Mouse (Mus musculus) forebrain, embryonic 14.5 days (tissue): ENCODE results near the gene Dapl1. TPM values are rescaled to one million over a fixed set of nuclear protein-coding genes. Genes with fewer than 3 reads are reported as not detected.

Experiments
- ATAC-seq: fragments of 200-750 bp; cut with Nextera tagmentation; 2 replicates; pipeline ENCODE4 v1.8.0; 2017; ENCODE audit warnings: mild to moderate bottlenecking, moderate library complexity
- DNase-seq: peaks from one replicate; pipeline ENCODE4 v3.0.0-alpha.2; 2015; ENCODE audit warnings: low spot score
- H3K27ac ChIP-seq: fragments of 300-500 bp; sonication (generic); 2 replicates; pipeline ENCODE4 v1.5.1; 2014; ENCODE audit warnings: low read depth, mild to moderate bottlenecking, control low read depth, low read length, moderate library complexity
- H3K27me3 ChIP-seq: fragments of 300-500 bp; sonication (generic); replicated peaks from 2 replicates; pipeline ENCODE4 v1.6.1; 2014; ENCODE audit warnings: low read length, control low read depth, mixed read lengths; ENCODE audit not compliant: control insufficient read depth, insufficient read depth
- H3K36me3 ChIP-seq: fragments of 300-500 bp; sonication (generic); 2 replicates; pipeline ENCODE4 v1.6.1; 2014; ENCODE audit warnings: low read length, control low read depth; ENCODE audit not compliant: control insufficient read depth, insufficient read depth
- H3K4me1 ChIP-seq: fragments of 300-500 bp; sonication (generic); 2 replicates; pipeline ENCODE4 v1.6.1; 2014; ENCODE audit warnings: antibody characterized with exemption, low read length, control low read depth; ENCODE audit not compliant: control insufficient read depth, insufficient read depth
- H3K4me2 ChIP-seq: fragments of 300-500 bp; sonication (generic); 2 replicates; pipeline ENCODE4 v1.6.1; 2014; ENCODE audit warnings: mild to moderate bottlenecking, control low read depth, low read length
- H3K4me3 ChIP-seq: fragments of 300-500 bp; sonication (generic); 2 replicates; pipeline ENCODE4 v1.5.1; 2014; ENCODE audit warnings: low read depth, low read length, control low read depth
- H3K9ac ChIP-seq: fragments of 300-500 bp; sonication (generic); 2 replicates; pipeline ENCODE4 v1.6.1; 2014; ENCODE audit warnings: mild to moderate bottlenecking, low read length, control low read depth, moderate library complexity
- H3K9me3 ChIP-seq: fragments of 300-500 bp; sonication (generic); replicated peaks from 2 replicates; pipeline ENCODE4 v1.6.1; 2016; ENCODE audit warnings: low read length, control low read depth, mixed read lengths; ENCODE audit not compliant: control insufficient read depth
- WGBS: fragments of 180-500 bp; shearing (Covaris S2); extraction: QIAGEN DNeasy Blood & Tissue Kit; methylation state at CpG from one replicate; pipeline ENCODE4 v1.1.7; 2014; 5-methylcytosine and 5-hydroxymethylcytosine counted together
- polyA plus RNA-seq: library from polyadenylated mRNA; unstranded; fragments of >200 nt; fragmentation: Nextera tagmentation; extraction: Ambion mirVana; gene quantifications from 2 replicates; pipeline ENCODE4 v1.2.1, GENCODE M21; 2014

Gene Dapl1
- polyA plus RNA-seq, 1 experiment from 2014 or later = 0.66 TPM

- WGBS = 15% methylated on average over 19 of the region's 19 CpGs
These were observed 37.7 kb downstream of the Dapl1 start for GRCm38 (mm10) chr2:59522079-59522684.

GRCm38 (mm10) chr2:59523526-59523925 lies 39.1 kb downstream of the Dapl1 start:
- Histone ChIP-seq H3K9me3 (no peaks in the 10 kb centered on the region), H3K36me3 (no peaks in the 10 kb centered on the region), H3K27ac (no peak overlapping the region), H3K4me2 (no peak overlapping the region), H3K27me3 (no peaks in the 10 kb centered on the region), H3K4me1 (peaks cover 4% of the 10 kb centered on the region; the same call in 1 of the 2 replicates), H3K4me3 (no peak overlapping the region), H3K9ac (no peak overlapping the region)
- ATAC-seq = no peak
- 87% methylated on average over 3 of the region's 3 CpGs for WGBS
- no peak for DNase-seq

More at GRCm38 (mm10) chr2:59522079-59522684, 37.7 kb downstream of the Dapl1 start:
- Histone ChIP-seq H3K9ac (peak overlapping the region; percentile 53), H3K27me3 (no peaks in the 10 kb centered on the region), H3K27ac (0 out of 2 replicates have a peak overlapping the region, but pooled peaks have one; percentile 11), H3K9me3 (no peaks in the 10 kb centered on the region), H3K4me3 (peak overlapping the region; percentile 20; the same call in 1 of the 2 replicates), H3K4me2 (peak overlapping the region; percentile 51), H3K4me1 (peaks cover 4% of the 10 kb centered on the region; the same call in 1 of the 2 replicates), H3K36me3 (no peaks in the 10 kb centered on the region)
- DNase-seq (peak; percentile 94), ATAC-seq (peak; percentile 89)

- DNase-seq (no peak), ATAC-seq (no peak)
- Histone ChIP-seq H3K4me1 (peaks cover 11% of the 10 kb centered on the region; the same call in 1 of the 2 replicates), H3K9me3 (no peaks in the 10 kb centered on the region), H3K4me3 (no peak overlapping the region), H3K36me3 (no peaks in the 10 kb centered on the region), H3K27me3 (no peaks in the 10 kb centered on the region), H3K27ac (no peak overlapping the region), H3K9ac (no peak overlapping the region), H3K4me2 (no peak overlapping the region)
- 84% methylated on average over 9 of the region's 9 CpGs for WGBS
These were observed 42.4 kb downstream of the Dapl1 start for GRCm38 (mm10) chr2:59526893-59527292.

- Histone ChIP-seq H3K36me3 (no peaks in the 10 kb centered on the region), H3K9me3 (no peaks in the 10 kb centered on the region), H3K4me2 (no peak overlapping the region), H3K4me3 (no peak overlapping the region), H3K27me3 (no peaks in the 10 kb centered on the region), H3K4me1 (peaks cover 7% of the 10 kb centered on the region; the same call in 1 of the 2 replicates), H3K27ac (no peak overlapping the region), H3K9ac (no peak overlapping the region)
- WGBS = 31% methylated on average over 17 of the region's 17 CpGs
- DNase-seq (peak; percentile 34), ATAC-seq (0 out of 2 replicates have a peak, but pooled peaks have one; percentile 37)
These were observed 45.2 kb downstream of the Dapl1 start for GRCm38 (mm10) chr2:59529574-59530080.

DNA sequence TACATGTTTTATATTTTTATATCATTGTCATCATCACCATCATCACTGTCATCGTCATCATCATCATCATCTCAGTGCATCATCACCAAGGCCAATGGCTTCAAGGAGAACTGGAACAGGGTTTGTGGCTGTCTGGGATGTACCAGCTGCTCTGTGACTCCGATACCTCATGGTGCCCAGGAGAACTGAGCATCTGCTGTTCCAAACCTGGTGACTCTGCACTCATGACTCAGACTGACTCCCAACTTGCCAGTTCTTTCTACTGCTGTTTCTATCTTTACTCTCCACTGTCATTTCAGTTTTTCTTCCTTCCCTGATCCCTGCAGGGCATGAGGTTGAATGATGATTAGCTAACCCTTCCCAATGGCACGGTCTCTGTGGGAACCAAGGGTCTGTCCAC lies 46.4 kb downstream of the Dapl1 start:
- WGBS = 92% methylated on average over 3 of the region's 3 CpGs
- Histone ChIP-seq H3K27ac (no peak overlapping the region), H3K4me3 (no peak overlapping the region), H3K4me2 (no peak overlapping the region), H3K36me3 (no peaks in the 10 kb centered on the region), H3K27me3 (no peaks in the 10 kb centered on the region), H3K9ac (no peak overlapping the region), H3K4me1 (peaks cover 7% of the 10 kb centered on the region; the same call in 1 of the 2 replicates), H3K9me3 (no peaks in the 10 kb centered on the region)
- DNase-seq (no peak), ATAC-seq (no peak)

GRCm38 (mm10) chr2:59532999-59533398 lies 48.5 kb downstream of the Dapl1 start:
- peaks cover 7% of the 10 kb centered on the region; the same call in 1 of the 2 replicates for H3K4me1 ChIP-seq
- no peaks in the 10 kb centered on the region for H3K27me3 ChIP-seq
- H3K36me3 ChIP-seq = no peaks in the 10 kb centered on the region
- WGBS = 85% methylated on average over 3 of the region's 3 CpGs
- no peak overlapping the region for H3K4me2 ChIP-seq
- DNase-seq (no peak), ATAC-seq (no peak)
- H3K4me3 ChIP-seq = no peak overlapping the region
- H3K9ac ChIP-seq = no peak overlapping the region
- H3K9me3 ChIP-seq = no peaks in the 10 kb centered on the region
- no peak overlapping the region for H3K27ac ChIP-seq

GRCm38 (mm10) chr2:59533504-59533903 lies 49.1 kb downstream of the Dapl1 start:
- WGBS = 93% methylated on average over 10 of the region's 10 CpGs
- DNase-seq (no peak), ATAC-seq (no peak)
- no peak overlapping the region for H3K27ac ChIP-seq
- H3K4me1 ChIP-seq = peaks cover 7% of the 10 kb centered on the region; the same call in 1 of the 2 replicates
- no peaks in the 10 kb centered on the region for H3K27me3 ChIP-seq
- H3K36me3 ChIP-seq = no peaks in the 10 kb centered on the region
- H3K4me2 ChIP-seq = no peak overlapping the region
- H3K4me3 ChIP-seq = no peak overlapping the region
- no peak overlapping the region for H3K9ac ChIP-seq
- H3K9me3 ChIP-seq = no peaks in the 10 kb centered on the region

GRCm38 (mm10) chr2:59533971-59534748 lies 49.7 kb downstream of the Dapl1 start:
- Histone ChIP-seq H3K4me3 (no peak overlapping the region), H3K27ac (no peak overlapping the region), H3K4me2 (no peak overlapping the region), H3K9ac (no peak overlapping the region), H3K9me3 (no peaks in the 10 kb centered on the region), H3K27me3 (no peaks in the 10 kb centered on the region), H3K4me1 (peaks cover 7% of the 10 kb centered on the region; the same call in 1 of the 2 replicates), H3K36me3 (no peaks in the 10 kb centered on the region)
- 85% methylated on average over 15 of the region's 15 CpGs for WGBS
- ATAC-seq = no peak
- no peak for DNase-seq
